Mouse (Mus musculus): ENCODE data around the gene Zeb2. TPM values are rescaled to one million over a fixed set of nuclear protein-coding genes. Genes with fewer than 3 reads are reported as not detected.

Gene Zeb2
- 13.5 and 14.4 TPM in 2 replicates for polyA plus RNA-seq (2015; fragmentation: Nextera tagmentation; extraction: Ambion mirVana)

- Histone ChIP-seq H3K27me3 (ENCODE audit: control insufficient read depth, insufficient read depth, low read length) (no peaks in the 10 kb centered on the region), H3K4me3 (ENCODE audit: low read depth, low read length) (peak within 1 kb of the TSS; percentile 55), H3K27ac (replicated peaks) (peak within 1 kb of the TSS; percentile 90), H3K4me1 (replicated peaks; ENCODE audit: control insufficient read depth, insufficient read depth) (no peaks in the 10 kb centered on the region), H3K4me2 (replicated peaks; ENCODE audit: low read depth) (peak within 1 kb of the TSS; percentile 72), H3K9ac (ENCODE audit: low read length) (peak within 1 kb of the TSS; percentile 67), H3K36me3 (ENCODE audit: control insufficient read depth, insufficient read depth, low read length) (no peaks in the 10 kb centered on the region), H3K9me3 (ENCODE audit: control insufficient read depth, low read length) (no peaks in the 10 kb centered on the region)
- no peak for TF ChIP-seq CTCF (IDR thresholded peaks at IDR 0.05; ENCODE audit: low read depth)
- TF ChIP-seq EP300 (optimal IDR thresholded peaks at IDR 0.05): no peak
- ATAC-seq (ENCODE audit: low FRiP score, low TSS enrichment) (peak; percentile 66; the same call in 1 of the 2 replicates), DNase-seq (ENCODE audit: low spot score) (peak; percentile 51)
- WGBS: 2% methylated on average over 22 of the region's 39 CpGs
These were observed at the start of gene Zeb2 for GRCm38 (mm10) chr2:45117087-45117561. TSS of gene Zeb2 (minus strand) at chr2:45117395.

DNA sequence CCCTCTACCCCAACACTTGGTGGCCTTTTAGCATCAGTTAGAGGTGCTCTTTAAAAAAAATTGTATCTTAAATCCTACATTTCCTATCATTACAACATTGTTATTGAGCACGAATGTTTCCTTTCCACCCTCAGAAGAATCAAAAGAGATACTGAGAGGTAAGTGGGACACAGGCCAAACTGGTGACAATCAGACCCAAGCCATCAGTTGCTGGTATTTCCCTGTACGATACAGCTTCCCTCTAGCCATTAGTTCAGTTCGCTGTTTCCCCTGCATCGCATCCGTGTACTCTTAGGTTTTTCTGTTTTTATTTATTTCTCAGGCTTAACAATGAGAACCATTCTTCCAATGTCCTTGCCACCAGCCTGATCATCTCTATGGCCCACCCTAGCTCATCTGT is 41.6 kb upstream of the Zeb2 start:
- no peak overlapping the region for H3K4me2 ChIP-seq (replicated peaks; ENCODE audit: low read depth)
- DNase-seq (ENCODE audit: low spot score) (no peak), ATAC-seq (ENCODE audit: low FRiP score, low TSS enrichment) (no peak)
- no peak overlapping the region for H3K27ac ChIP-seq (replicated peaks)
- H3K9ac ChIP-seq (ENCODE audit: low read length): no peak overlapping the region
- H3K4me3 ChIP-seq (ENCODE audit: low read depth, low read length): no peak overlapping the region
- TF ChIP-seq CTCF (IDR thresholded peaks at IDR 0.05; ENCODE audit: low read depth) (no peak), EP300 (optimal IDR thresholded peaks at IDR 0.05) (no peak)
- H3K4me1 ChIP-seq (replicated peaks; ENCODE audit: control insufficient read depth, insufficient read depth): no peaks in the 10 kb centered on the region
- no peaks in the 10 kb centered on the region for H3K9me3 ChIP-seq (ENCODE audit: control insufficient read depth, low read length)
- 92% methylated on average over 5 of the region's 5 CpGs for WGBS
- no peaks in the 10 kb centered on the region for H3K27me3 ChIP-seq (ENCODE audit: control insufficient read depth, insufficient read depth, low read length)
- H3K36me3 ChIP-seq (ENCODE audit: control insufficient read depth, insufficient read depth, low read length): no peaks in the 10 kb centered on the region

GRCm38 (mm10) chr2:45158351-45158782 is 41.2 kb upstream of the Zeb2 start:
- 56% methylated on average over 8 of the region's 8 CpGs for WGBS
- Histone ChIP-seq H3K36me3 (ENCODE audit: control insufficient read depth, insufficient read depth, low read length) (no peaks in the 10 kb centered on the region), H3K9me3 (ENCODE audit: control insufficient read depth, low read length) (no peaks in the 10 kb centered on the region), H3K9ac (ENCODE audit: low read length) (no peak overlapping the region), H3K4me2 (replicated peaks; ENCODE audit: low read depth) (no peak overlapping the region), H3K27ac (replicated peaks) (no peak overlapping the region), H3K4me1 (replicated peaks; ENCODE audit: control insufficient read depth, insufficient read depth) (no peaks in the 10 kb centered on the region), H3K4me3 (ENCODE audit: low read depth, low read length) (no peak overlapping the region), H3K27me3 (ENCODE audit: control insufficient read depth, insufficient read depth, low read length) (no peaks in the 10 kb centered on the region)
- no peak for DNase-seq (ENCODE audit: low spot score)
- ATAC-seq (ENCODE audit: low FRiP score, low TSS enrichment): no peak
- TF ChIP-seq CTCF (IDR thresholded peaks at IDR 0.05; ENCODE audit: low read depth): no peak

DNA sequence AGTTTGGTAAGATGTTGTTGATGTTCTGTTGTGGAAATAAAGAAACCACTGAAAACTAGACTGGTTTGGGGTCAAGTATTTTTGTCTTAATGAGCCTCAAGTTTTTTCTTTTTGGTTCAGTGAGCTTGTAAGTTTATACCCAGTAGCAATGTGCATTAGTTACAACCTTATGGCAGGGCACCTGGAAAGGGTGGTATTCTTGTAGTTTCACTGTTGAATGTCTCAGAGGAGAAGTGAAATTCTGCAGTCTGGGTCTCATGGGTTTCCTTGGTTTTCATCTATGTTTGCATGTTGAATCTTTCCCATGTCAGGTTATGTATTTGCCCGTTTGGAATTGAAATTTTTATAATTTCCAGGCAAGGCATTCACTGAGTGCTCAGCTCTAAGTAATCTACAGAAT is 36.1 kb upstream of the Zeb2 start:
- no peak overlapping the region for H3K27ac ChIP-seq (replicated peaks)
- TF ChIP-seq CTCF (IDR thresholded peaks at IDR 0.05; ENCODE audit: low read depth): no peak
- no peak for TF ChIP-seq EP300 (optimal IDR thresholded peaks at IDR 0.05)
- ATAC-seq (ENCODE audit: low FRiP score, low TSS enrichment): no peak
- WGBS: 63% methylated on average over 1 of the region's 1 CpGs
- H3K4me3 ChIP-seq (ENCODE audit: low read depth, low read length): no peak overlapping the region
- no peak overlapping the region for H3K4me2 ChIP-seq (replicated peaks; ENCODE audit: low read depth)
- no peaks in the 10 kb centered on the region for H3K9me3 ChIP-seq (ENCODE audit: control insufficient read depth, low read length)
- no peak for DNase-seq (ENCODE audit: low spot score)
- H3K36me3 ChIP-seq (ENCODE audit: control insufficient read depth, insufficient read depth, low read length): no peaks in the 10 kb centered on the region
- H3K27me3 ChIP-seq (ENCODE audit: control insufficient read depth, insufficient read depth, low read length): no peaks in the 10 kb centered on the region
- no peak overlapping the region for H3K9ac ChIP-seq (ENCODE audit: low read length)
- no peaks in the 10 kb centered on the region for H3K4me1 ChIP-seq (replicated peaks; ENCODE audit: control insufficient read depth, insufficient read depth)

DNA sequence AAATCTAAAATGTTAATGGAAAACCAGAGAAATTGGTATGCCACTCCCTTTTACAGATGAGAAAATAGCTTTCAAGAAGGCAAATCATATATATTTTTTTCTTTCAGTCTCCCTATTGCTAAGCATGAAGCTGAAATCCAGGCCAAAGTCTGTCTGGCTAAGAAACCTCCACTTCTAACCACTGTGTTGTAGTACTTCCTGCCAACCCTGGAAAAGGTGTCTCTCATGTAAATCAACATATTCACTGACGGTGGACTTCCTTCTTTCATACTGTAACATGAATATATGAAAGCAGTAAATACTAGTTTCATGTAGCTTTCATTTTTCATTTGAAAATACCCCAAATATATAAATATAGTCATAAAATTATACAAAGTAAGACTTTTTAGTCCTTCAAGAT is 26.0 kb upstream of the Zeb2 start:
- Histone ChIP-seq H3K4me3 (ENCODE audit: low read depth, low read length) (no peak overlapping the region), H3K9me3 (ENCODE audit: control insufficient read depth, low read length) (no peaks in the 10 kb centered on the region), H3K36me3 (ENCODE audit: control insufficient read depth, insufficient read depth, low read length) (no peaks in the 10 kb centered on the region), H3K27ac (replicated peaks) (no peak overlapping the region), H3K4me2 (replicated peaks; ENCODE audit: low read depth) (no peak overlapping the region), H3K4me1 (replicated peaks; ENCODE audit: control insufficient read depth, insufficient read depth) (no peaks in the 10 kb centered on the region), H3K9ac (ENCODE audit: low read length) (no peak overlapping the region), H3K27me3 (ENCODE audit: control insufficient read depth, insufficient read depth, low read length) (no peaks in the 10 kb centered on the region)
- no peak for TF ChIP-seq CTCF (IDR thresholded peaks at IDR 0.05; ENCODE audit: low read depth)
- TF ChIP-seq EP300 (optimal IDR thresholded peaks at IDR 0.05): no peak
- DNase-seq (ENCODE audit: low spot score) (no peak), ATAC-seq (ENCODE audit: low FRiP score, low TSS enrichment) (no peak)
- WGBS: 73% methylated on average over 1 of the region's 1 CpGs

GRCm38 (mm10) chr2:45138906-45139305 is 21.7 kb upstream of the Zeb2 start:
- Histone ChIP-seq H3K27me3 (ENCODE audit: control insufficient read depth, insufficient read depth, low read length) (no peaks in the 10 kb centered on the region), H3K27ac (replicated peaks) (no peak overlapping the region), H3K4me2 (replicated peaks; ENCODE audit: low read depth) (no peak overlapping the region), H3K9me3 (ENCODE audit: control insufficient read depth, low read length) (no peaks in the 10 kb centered on the region), H3K4me1 (replicated peaks; ENCODE audit: control insufficient read depth, insufficient read depth) (no peaks in the 10 kb centered on the region), H3K4me3 (ENCODE audit: low read depth, low read length) (no peak overlapping the region), H3K36me3 (ENCODE audit: control insufficient read depth, insufficient read depth, low read length) (no peaks in the 10 kb centered on the region), H3K9ac (ENCODE audit: low read length) (no peak overlapping the region)
- 77% methylated on average over 6 of the region's 6 CpGs for WGBS
- no peak for TF ChIP-seq EP300 (optimal IDR thresholded peaks at IDR 0.05)
- no peak for TF ChIP-seq CTCF (IDR thresholded peaks at IDR 0.05; ENCODE audit: low read depth)
- ATAC-seq (ENCODE audit: low FRiP score, low TSS enrichment): no peak
- no peak for DNase-seq (ENCODE audit: low spot score)

Measured in stomach, postnatal 0 days (tissue).